Mouse (Mus musculus) thymus, adult 2 months (tissue): ENCODE measurements around the gene Pcbd2.

Experiments
- CTCF ChIP-seq: fragments of 200-500 bp; IDR thresholded peaks from 2 replicates; pipeline ENCODE4 v1.5.1; 2012; ENCODE audit warnings: mild to moderate bottlenecking, control low read depth, low read length, moderate library complexity, borderline replicate concordance; ENCODE audit not compliant: control insufficient read depth, poor library complexity, insufficient read depth; ENCODE audit errors: extremely low read depth
- POLR2A ChIP-seq: fragments of 200-500 bp; IDR thresholded peaks from 2 replicates; pipeline ENCODE4 v1.6.1; 2012; ENCODE audit warnings: mild to moderate bottlenecking, low read length, control low read depth, moderate library complexity; ENCODE audit not compliant: control insufficient read depth, poor library complexity, insufficient read depth; ENCODE audit errors: extremely low read depth

DNA sequence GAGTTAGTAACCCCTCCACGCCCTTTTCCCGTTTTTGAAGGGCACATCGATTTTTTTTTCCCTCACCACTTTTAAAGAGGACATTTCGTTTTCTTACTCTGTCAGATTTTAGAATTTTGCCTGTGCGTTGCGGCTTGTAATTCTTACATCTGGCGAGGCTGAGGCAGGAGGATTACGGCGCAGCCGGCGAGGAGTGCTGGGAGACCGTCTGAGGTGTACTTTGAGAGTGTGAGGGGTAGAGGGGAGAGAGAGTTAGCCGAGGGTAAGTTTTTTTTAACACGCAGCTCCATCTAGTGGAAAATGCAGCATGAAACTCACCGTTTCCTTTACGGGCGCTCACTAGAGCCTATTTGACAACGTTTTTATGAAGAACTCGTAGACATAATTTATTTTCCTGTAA is 671 bp downstream of the Pcbd2 start:
- no peak for TF ChIP-seq POLR2A
- TF ChIP-seq CTCF, result no peak
